Mouse (Mus musculus): ENCODE measurements around the gene Mthfd2. TPM values are rescaled to one million over a fixed set of nuclear protein-coding genes. Genes with fewer than 3 reads are reported as not detected.
"Not testable (repeated sequence)": the region's sequence is repeated elsewhere in the genome, so short reads cannot be mapped to it uniquely, and the experiment has no call there.

The Mthfd2 gene
- polyA plus RNA-seq, 1 experiment: 5.2 TPM

DNA sequence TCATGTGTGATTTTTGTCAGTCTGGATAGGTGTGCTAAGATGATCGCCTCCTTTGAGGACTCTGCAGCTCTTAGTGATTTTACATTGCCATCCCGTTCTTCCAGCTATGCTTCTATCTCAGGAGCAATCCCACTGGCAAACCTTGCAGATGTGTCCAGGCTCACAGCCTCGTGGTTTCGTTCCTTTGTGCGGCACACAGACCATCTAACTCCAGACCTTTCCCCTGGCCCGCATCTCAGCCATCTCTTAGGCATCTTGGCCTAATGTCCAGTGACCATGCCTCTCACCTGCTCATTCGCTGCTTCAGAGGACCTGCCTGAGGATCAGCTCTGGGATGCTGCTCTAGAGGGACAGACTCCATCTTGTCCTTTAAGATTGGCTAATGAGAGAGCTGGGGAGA is 24.5 kb upstream of the Mthfd2 start:
- Histone ChIP-seq H3K4me1 (ENCODE audit: control insufficient read depth, insufficient read depth, insufficient read length, low read length) (peaks cover 7% of the 10 kb centered on the region), H3K4me3 (ENCODE audit: insufficient read depth, low read depth, low read length) (peak overlapping the region; percentile 95), H3K27ac (replicated peaks; ENCODE audit: low read depth, low read length) (peak overlapping the region; percentile 96)

DNA sequence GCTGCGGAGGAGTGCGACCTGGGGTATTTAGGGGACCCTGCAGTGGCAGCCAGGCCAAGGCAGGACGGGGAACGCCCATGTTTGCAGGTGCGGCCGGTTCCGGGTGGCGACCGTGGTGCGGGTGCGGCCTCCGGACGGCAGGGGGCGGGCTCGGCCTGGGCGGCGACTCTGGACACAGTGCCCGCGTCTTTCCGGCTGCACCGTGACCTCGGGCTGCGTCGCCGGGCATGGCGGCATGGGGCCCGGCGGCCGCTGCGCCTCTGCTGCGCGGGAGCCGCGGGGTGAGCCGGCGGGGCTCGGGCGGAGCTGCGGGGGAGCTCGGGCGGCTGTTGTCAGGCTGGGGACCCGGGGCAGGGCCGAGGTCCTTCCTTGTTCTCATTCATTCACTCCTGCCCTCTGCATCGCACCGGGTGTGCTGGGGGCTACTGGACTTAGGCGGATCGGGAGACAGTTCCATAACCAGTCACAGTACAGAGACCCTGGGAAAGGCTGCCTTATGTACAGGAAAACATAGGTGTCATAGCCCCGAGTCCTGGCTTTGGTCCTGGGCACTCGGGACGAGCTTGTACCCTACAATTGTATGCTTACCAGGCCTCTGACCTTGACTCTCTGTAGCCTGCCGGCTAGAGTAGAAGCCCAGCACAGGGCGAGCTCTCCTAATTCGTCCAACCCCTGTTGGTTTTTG is 23.7 kb upstream of the Mthfd2 start:
- Histone ChIP-seq H3K4me3 (ENCODE audit: insufficient read depth, low read depth, low read length) (peak overlapping the region; percentile 95), H3K4me1 (ENCODE audit: control insufficient read depth, insufficient read depth, insufficient read length, low read length) (peaks cover 7% of the 10 kb centered on the region), H3K27ac (replicated peaks; ENCODE audit: low read depth, low read length) (peak overlapping the region; percentile 96)

- H3K27ac ChIP-seq (replicated peaks; ENCODE audit: low read depth, low read length): peak within 1 kb of the TSS; percentile 96
- peak within 1 kb of the TSS; percentile 95 for H3K4me3 ChIP-seq (ENCODE audit: insufficient read depth, low read depth, low read length)
- H3K4me1 ChIP-seq (ENCODE audit: control insufficient read depth, insufficient read depth, insufficient read length, low read length): peaks cover 7% of the 10 kb centered on the region
Measured at GRCm38 (mm10) chr6:83348873-83349272, 23.2 kb upstream of the Mthfd2 start, which contains the start of gene Bola3. Gene Bola3 (plus strand): TSS chr6:83349147.

DNA sequence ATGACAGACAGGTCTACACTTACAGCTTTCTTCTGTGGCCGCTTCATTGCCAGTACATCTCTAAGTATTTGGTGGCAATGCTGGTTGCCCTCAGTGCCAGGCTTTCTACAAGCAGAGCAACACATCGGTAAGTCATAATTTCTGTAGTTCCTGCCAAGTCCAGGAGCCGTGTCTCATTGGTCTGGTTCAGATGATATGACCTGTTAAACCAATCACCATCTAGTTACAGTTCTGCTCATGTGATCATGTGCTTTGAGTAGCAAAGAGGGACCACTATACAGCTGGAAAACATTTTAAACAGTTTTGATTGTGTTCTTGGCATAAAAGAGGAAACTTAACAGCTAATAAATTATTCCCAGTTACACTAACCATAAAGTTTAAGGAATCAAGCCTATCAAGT is 22.2 kb upstream of the Mthfd2 start:
- H3K4me1 ChIP-seq (ENCODE audit: control insufficient read depth, insufficient read depth, insufficient read length, low read length): peaks cover 7% of the 10 kb centered on the region
- no peak overlapping the region for H3K27ac ChIP-seq (replicated peaks; ENCODE audit: low read depth, low read length)
- no peak overlapping the region for H3K4me3 ChIP-seq (ENCODE audit: insufficient read depth, low read depth, low read length)

DNA sequence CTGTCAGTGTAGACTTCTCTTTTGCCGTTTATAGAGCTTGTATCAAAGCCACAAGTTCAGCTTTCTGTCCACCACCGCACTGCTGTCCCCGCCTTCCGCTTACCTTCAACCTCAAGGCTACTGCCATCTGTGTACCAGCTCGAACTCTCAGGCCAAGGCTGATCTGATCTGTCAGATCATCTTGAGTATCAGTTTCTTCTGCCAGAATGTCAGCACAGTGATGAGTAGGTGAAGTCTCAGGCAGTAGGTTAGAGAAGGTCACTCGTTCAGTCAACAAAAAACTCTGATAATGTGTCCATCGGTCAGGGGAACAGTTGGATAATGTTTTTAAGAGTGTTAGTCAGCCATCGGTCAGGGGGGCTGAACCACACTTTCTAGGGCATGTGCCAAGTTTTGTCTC is 19.6 kb upstream of the Mthfd2 start:
- H3K4me1 ChIP-seq (ENCODE audit: control insufficient read depth, insufficient read depth, insufficient read length, low read length); H3K27ac ChIP-seq (replicated peaks; ENCODE audit: low read depth, low read length); H3K4me3 ChIP-seq (ENCODE audit: insufficient read depth, low read depth, low read length): not testable (repeated sequence)

- Histone ChIP-seq H3K4me1 (ENCODE audit: control insufficient read depth, insufficient read depth, insufficient read length, low read length) (no peaks in the 10 kb centered on the region), H3K4me3 (ENCODE audit: insufficient read depth, low read depth, low read length) (no peak overlapping the region), H3K27ac (replicated peaks; ENCODE audit: low read depth, low read length) (no peak overlapping the region)
Measured at GRCm38 (mm10) chr6:83342957-83343356, 17.2 kb upstream of the Mthfd2 start.

DNA sequence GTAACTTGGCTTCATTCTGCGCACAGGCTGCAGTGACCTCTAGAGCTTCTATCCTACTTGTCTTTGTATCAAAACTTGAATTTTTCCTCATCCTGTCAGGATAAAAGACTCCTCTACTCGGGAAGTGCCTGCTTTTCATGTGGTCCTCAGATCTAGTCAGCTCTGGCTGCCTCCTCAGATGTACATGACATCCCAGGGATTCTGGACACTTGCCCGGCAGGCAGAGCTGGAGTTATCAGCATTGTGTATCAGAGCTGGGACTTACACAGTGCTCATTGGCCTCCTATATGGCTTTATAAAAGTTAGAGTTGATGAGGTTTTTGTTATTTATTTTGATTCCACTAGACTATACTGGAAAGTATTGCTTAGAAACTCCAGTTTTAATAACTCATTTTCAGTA is 15.7 kb upstream of the Mthfd2 start:
- Histone ChIP-seq H3K4me1 (ENCODE audit: control insufficient read depth, insufficient read depth, insufficient read length, low read length) (no peaks in the 10 kb centered on the region), H3K27ac (replicated peaks; ENCODE audit: low read depth, low read length) (no peak overlapping the region), H3K4me3 (ENCODE audit: insufficient read depth, low read depth, low read length) (no peak overlapping the region)

GRCm38 (mm10) chr6:83327591-83328190 is 2.0 kb upstream of the Mthfd2 start:
- no peak overlapping the region for H3K4me3 ChIP-seq (ENCODE audit: insufficient read depth, low read depth, low read length)
- no peak overlapping the region for H3K27ac ChIP-seq (replicated peaks; ENCODE audit: low read depth, low read length)
- 0 out of 2 replicates have a peak, but pooled peaks cover 2% of the 10 kb centered on the region for H3K4me1 ChIP-seq (ENCODE audit: control insufficient read depth, insufficient read depth, insufficient read length, low read length)

GRCm38 (mm10) chr6:83326761-83327160 is 1.1 kb upstream of the Mthfd2 start:
- 0 out of 2 replicates have a peak, but pooled peaks cover 2% of the 10 kb centered on the region for H3K4me1 ChIP-seq (ENCODE audit: control insufficient read depth, insufficient read depth, insufficient read length, low read length)
- H3K27ac ChIP-seq (replicated peaks; ENCODE audit: low read depth, low read length): no peak overlapping the region
- peak overlapping the region; percentile 89 for H3K4me3 ChIP-seq (ENCODE audit: insufficient read depth, low read depth, low read length)

- peak overlapping the region; percentile 29 for H3K27ac ChIP-seq (replicated peaks; ENCODE audit: low read depth, low read length)
- H3K4me1 ChIP-seq (ENCODE audit: control insufficient read depth, insufficient read depth, insufficient read length, low read length): 0 out of 2 replicates have a peak, but pooled peaks cover 2% of the 10 kb centered on the region
- H3K4me3 ChIP-seq (ENCODE audit: insufficient read depth, low read depth, low read length): peak overlapping the region; percentile 89
Measured at GRCm38 (mm10) chr6:83326394-83326736, 657 bp upstream of the Mthfd2 start.

- Histone ChIP-seq H3K4me1 (ENCODE audit: control insufficient read depth, insufficient read depth, insufficient read length, low read length) (0 out of 2 replicates have a peak, but pooled peaks cover 2% of the 10 kb centered on the region), H3K4me3 (ENCODE audit: insufficient read depth, low read depth, low read length) (no peak overlapping the region), H3K27ac (replicated peaks; ENCODE audit: low read depth, low read length) (0 out of 2 replicates have a peak overlapping the region, but pooled peaks have one; percentile 44)
Measured at GRCm38 (mm10) chr6:83323652-83324419, 1.9 kb downstream of the Mthfd2 start.

- Histone ChIP-seq H3K4me1 (ENCODE audit: control insufficient read depth, insufficient read depth, insufficient read length, low read length) (0 out of 2 replicates have a peak, but pooled peaks cover 2% of the 10 kb centered on the region), H3K4me3 (ENCODE audit: insufficient read depth, low read depth, low read length) (no peak overlapping the region), H3K27ac (replicated peaks; ENCODE audit: low read depth, low read length) (no peak overlapping the region)
Measured at GRCm38 (mm10) chr6:83322794-83323193, 2.9 kb downstream of the Mthfd2 start.

DNA sequence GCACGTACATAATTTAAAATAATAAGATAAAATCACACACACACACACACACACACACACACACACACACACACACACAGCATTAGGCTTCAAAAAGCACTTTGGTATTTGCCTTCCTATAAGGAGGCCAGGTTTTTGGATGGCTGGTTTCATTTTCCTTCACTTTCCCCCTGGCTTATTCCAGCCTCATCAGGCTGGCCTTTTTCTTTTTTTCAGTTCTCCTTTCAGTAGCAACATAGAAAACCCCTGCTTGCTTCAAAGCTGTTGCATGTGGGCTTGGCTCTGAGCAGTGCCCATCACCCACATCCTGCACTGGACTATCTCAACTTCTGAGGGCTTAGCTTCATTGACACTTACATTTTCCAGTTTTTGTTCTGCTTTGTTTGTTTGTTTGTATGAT is 3.8 kb downstream of the Mthfd2 start:
- no peak overlapping the region for H3K27ac ChIP-seq (replicated peaks; ENCODE audit: low read depth, low read length)
- no peak overlapping the region for H3K4me3 ChIP-seq (ENCODE audit: insufficient read depth, low read depth, low read length)
- 0 out of 2 replicates have a peak, but pooled peaks cover 2% of the 10 kb centered on the region for H3K4me1 ChIP-seq (ENCODE audit: control insufficient read depth, insufficient read depth, insufficient read length, low read length)

GRCm38 (mm10) chr6:83317108-83317741 is 8.5 kb downstream of the Mthfd2 start:
- Histone ChIP-seq H3K4me3 (ENCODE audit: insufficient read depth, low read depth, low read length) (peak overlapping the region; percentile 94), H3K27ac (replicated peaks; ENCODE audit: low read depth, low read length) (no peak overlapping the region), H3K4me1 (ENCODE audit: control insufficient read depth, insufficient read depth, insufficient read length, low read length) (no peaks in the 10 kb centered on the region)

DNA sequence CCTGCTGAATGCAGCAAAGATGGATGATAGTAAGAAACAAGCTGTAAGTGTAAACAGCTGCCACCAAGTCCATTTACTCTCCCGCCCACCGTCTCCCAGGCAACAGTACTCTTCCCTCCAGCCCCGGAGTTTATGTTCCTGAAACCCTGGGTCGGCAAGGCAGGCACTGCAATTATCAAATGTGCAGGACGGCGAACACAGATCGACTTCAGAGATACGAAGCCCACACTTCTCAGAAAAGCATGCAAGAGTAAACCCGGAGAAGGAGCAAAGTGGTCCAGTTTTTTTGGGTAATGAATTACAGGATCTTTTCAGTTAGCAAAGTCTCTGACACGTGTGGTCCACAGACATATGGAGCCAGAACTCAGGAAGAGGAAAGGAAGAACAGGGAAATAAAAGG is 9.7 kb downstream of the Mthfd2 start:
- Histone ChIP-seq H3K27ac (replicated peaks; ENCODE audit: low read depth, low read length) (no peak overlapping the region), H3K4me3 (ENCODE audit: insufficient read depth, low read depth, low read length) (no peak overlapping the region), H3K4me1 (ENCODE audit: control insufficient read depth, insufficient read depth, insufficient read length, low read length) (no peaks in the 10 kb centered on the region)

All from brown adipose tissue, adult 24 weeks (tissue).